Mouse (Mus musculus) lung, postnatal 25 days (tissue): ENCODE results near the gene Mettl27.

Experiments used
- DNase-seq: peaks from one replicate; pipeline ENCODE4 v3.0.0; 2022; ENCODE audit warnings: low spot score

The Mettl27 gene

GRCm38 (mm10) chr5:134986298-134987268 lies 54.4 kb downstream of the Mettl27 start:
- DNase-seq: no peak

- no peak for DNase-seq
Observed at GRCm38 (mm10) chr5:134989166-134989565, 57.0 kb downstream of the Mettl27 start.

- DNase-seq: peak; percentile 65
Observed at GRCm38 (mm10) chr5:134989741-134990140, 57.6 kb downstream of the Mettl27 start.
